Mouse (Mus musculus) cerebellum, adult 9-11 months (tissue): ENCODE measurements around the gene Bcas3.
A peak's percentile ranks its signal among the peaks of the same experiment; 100 is the strongest.

Source experiments
- DNase-seq: peaks from one replicate; pipeline ENCODE4 v3.0.0; 2022

Gene Bcas3

GRCm38 (mm10) chr11:85811676-85812075 is 458.7 kb downstream of the Bcas3 start:
- DNase-seq, result no peak

GRCm38 (mm10) chr11:85812201-85812966 is 459.4 kb downstream of the Bcas3 start:
- DNase-seq, result no peak

- DNase-seq, result no peak
These were observed 461.7 kb downstream of the Bcas3 start for GRCm38 (mm10) chr11:85814678-85815077.

- no peak for DNase-seq
These were observed 463.5 kb downstream of the Bcas3 start for GRCm38 (mm10) chr11:85816471-85816870.

GRCm38 (mm10) chr11:85818401-85818800 is 465.4 kb downstream of the Bcas3 start:
- DNase-seq, result no peak

GRCm38 (mm10) chr11:85820959-85821358 is 468.0 kb downstream of the Bcas3 start:
- no peak for DNase-seq

GRCm38 (mm10) chr11:85821659-85822058 is 468.7 kb downstream of the Bcas3 start:
- no peak for DNase-seq

GRCm38 (mm10) chr11:85823181-85823580 is 470.2 kb downstream of the Bcas3 start:
- peak; percentile 43 for DNase-seq

GRCm38 (mm10) chr11:85823794-85824193 is 470.8 kb downstream of the Bcas3 start:
- no peak for DNase-seq

GRCm38 (mm10) chr11:85825031-85825430 is 472.1 kb downstream of the Bcas3 start:
- DNase-seq, result no peak

- no peak for DNase-seq
These were observed 472.9 kb downstream of the Bcas3 start for GRCm38 (mm10) chr11:85825823-85826222.

GRCm38 (mm10) chr11:85827342-85827741 is 474.4 kb downstream of the Bcas3 start:
- no peak for DNase-seq

GRCm38 (mm10) chr11:85828691-85829519 is 475.9 kb downstream of the Bcas3 start:
- no peak for DNase-seq

- DNase-seq, result no peak
These were observed 476.8 kb downstream of the Bcas3 start for GRCm38 (mm10) chr11:85829520-85830440.

- no peak for DNase-seq
These were observed 478.0 kb downstream of the Bcas3 start for GRCm38 (mm10) chr11:85830901-85831341.

GRCm38 (mm10) chr11:85831656-85832230 is 478.8 kb downstream of the Bcas3 start:
- no peak for DNase-seq

GRCm38 (mm10) chr11:85832231-85832924 is 479.4 kb downstream of the Bcas3 start, which contains the start of gene Tbx2:
Tbx2 (plus strand) TSS chr11:85832551.
- no peak for DNase-seq

- DNase-seq, result no peak
These were observed 480.1 kb downstream of the Bcas3 start for GRCm38 (mm10) chr11:85833081-85833521.

GRCm38 (mm10) chr11:85833761-85834385 is 480.9 kb downstream of the Bcas3 start:
- no peak for DNase-seq

GRCm38 (mm10) chr11:85834386-85834931 is 481.5 kb downstream of the Bcas3 start:
- DNase-seq, result no peak
